Mouse (Mus musculus) embryonic facial prominence, embryonic 11.5 days (tissue): ENCODE results near the gene Med12l. TPM values are rescaled to one million over a fixed set of nuclear protein-coding genes. Genes with fewer than 3 reads are reported as not detected.
A peak's percentile ranks its signal among the peaks of the same experiment; 100 is the strongest.

Experiments used
- ATAC-seq: fragments of 200-750 bp; cut with Nextera tagmentation; replicated peaks from 2 replicates; pipeline ENCODE4 v1.8.0; 2017; ENCODE audit warnings: low read depth; ENCODE audit not compliant: insufficient number of reproducible peaks, low FRiP score, low TSS enrichment
- DNase-seq: peaks from one replicate; pipeline ENCODE4 v3.0.0-alpha.2; 2015; ENCODE audit warnings: low spot score
- H3K27ac ChIP-seq: fragments of 300-500 bp; sonication (generic); replicated peaks from 2 replicates; pipeline ENCODE4 v1.5.1; 2014; ENCODE audit warnings: mild to moderate bottlenecking, low read depth, low read length, control low read depth
- H3K27me3 ChIP-seq: fragments of 300-500 bp; sonication (generic); 2 replicates; pipeline ENCODE4 v1.6.1; 2014; ENCODE audit warnings: mild to moderate bottlenecking, low read length, moderate library complexity, mixed read lengths; ENCODE audit not compliant: control insufficient read depth, insufficient read depth
- H3K36me3 ChIP-seq: fragments of 300-500 bp; sonication (generic); replicated peaks from 2 replicates; pipeline ENCODE4 v1.6.1; 2014; ENCODE audit warnings: low read depth, mild to moderate bottlenecking, low read length, moderate library complexity, mixed read lengths; ENCODE audit not compliant: control insufficient read depth, insufficient read depth
- H3K4me1 ChIP-seq: fragments of 300-500 bp; sonication (generic); 2 replicates; pipeline ENCODE4 v1.6.1; 2014; ENCODE audit warnings: low read length, mixed read lengths; ENCODE audit not compliant: control insufficient read depth, insufficient read depth
- H3K4me2 ChIP-seq: fragments of 300-500 bp; sonication (generic); 2 replicates; pipeline ENCODE4 v1.6.1; 2014; ENCODE audit warnings: low read depth, mild to moderate bottlenecking, control low read depth, low read length, moderate library complexity
- H3K4me3 ChIP-seq: fragments of 300-500 bp; sonication (generic); 2 replicates; pipeline ENCODE4 v1.5.1; 2014; ENCODE audit warnings: low read depth, low read length, control low read depth
- H3K9ac ChIP-seq: fragments of 300-500 bp; sonication (generic); replicated peaks from 2 replicates; pipeline ENCODE4 v1.6.1; 2014; ENCODE audit warnings: mild to moderate bottlenecking, control low read depth, low read length
- H3K9me3 ChIP-seq: fragments of 300-500 bp; sonication (generic); replicated peaks from 2 replicates; pipeline ENCODE4 v1.6.1; 2016; ENCODE audit warnings: mild to moderate bottlenecking, low read length, inconsistent platforms, mixed read lengths; ENCODE audit not compliant: control insufficient read depth
- WGBS: fragments of 180-500 bp; shearing (Covaris S2); extraction: QIAGEN DNeasy Blood & Tissue Kit; methylation state at CpG from one replicate; pipeline ENCODE4 v1.1.7; 2014; 5-methylcytosine and 5-hydroxymethylcytosine counted together
- polyA plus RNA-seq: library from polyadenylated mRNA; unstranded; fragments of >200 nt; fragmentation: Nextera tagmentation; extraction: Ambion mirVana; gene quantifications from 2 replicates; pipeline ENCODE4 v1.2.1, GENCODE M21; 2014

Gene Med12l
- polyA plus RNA-seq = 2.2 and 2.7 TPM in 2 replicates

DNA sequence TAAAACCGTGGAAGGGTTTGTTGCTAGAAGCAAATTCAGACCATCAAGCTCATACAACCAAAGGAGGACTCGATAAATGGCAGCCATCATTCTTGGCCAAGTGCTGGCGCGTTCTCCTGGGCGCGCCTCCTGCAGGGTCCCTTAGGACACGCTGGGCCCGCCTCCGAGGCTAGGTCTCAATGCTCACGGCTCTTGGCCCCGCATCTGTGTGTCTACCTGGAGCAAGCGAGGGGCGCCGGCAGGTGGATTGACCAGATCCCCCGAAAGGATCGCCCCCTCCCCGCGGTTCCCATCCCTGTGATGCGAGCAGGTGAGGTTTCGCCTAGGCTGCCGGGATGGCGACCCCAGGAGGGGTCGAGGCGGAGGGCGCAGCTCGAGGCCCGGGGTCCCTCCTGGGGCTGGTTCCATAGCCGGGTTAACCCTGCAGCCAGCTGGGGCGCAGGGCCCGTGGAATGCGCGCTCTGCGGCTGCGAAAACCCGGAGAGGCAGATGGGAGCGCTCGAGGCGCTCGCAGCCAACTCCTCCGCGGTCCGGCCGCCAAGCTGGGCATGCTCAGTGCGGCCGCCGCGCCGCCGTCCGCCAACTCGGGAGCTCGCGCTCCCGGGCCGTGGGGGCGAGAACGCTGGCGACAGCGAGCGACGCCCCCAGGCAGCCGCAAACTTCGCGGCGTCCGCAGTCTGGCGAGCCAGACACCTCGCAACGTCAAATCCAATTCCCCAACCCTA is at the start of gene Med12l:
TSS of gene Med12l (plus strand) at position 555 of the 725 bp plus-strand sequence.
- peak within 1 kb of the TSS; percentile 97 for H3K4me2 ChIP-seq
- peak within 1 kb of the TSS; percentile 70 for H3K9ac ChIP-seq
- H3K27me3 ChIP-seq = 0 out of 2 replicates have a peak, but pooled peaks cover 4% of the 10 kb centered on the region
- H3K27ac ChIP-seq = peak within 1 kb of the TSS; percentile 88
- peak within 1 kb of the TSS; percentile 73 for H3K4me3 ChIP-seq
- ATAC-seq (peak; percentile 76), DNase-seq (peak; percentile 77)
- H3K4me1 ChIP-seq = peaks cover 2% of the 10 kb centered on the region; the same call in 1 of the 2 replicates
- no peaks in the 10 kb centered on the region for H3K9me3 ChIP-seq
- H3K36me3 ChIP-seq = no peaks in the 10 kb centered on the region
- under 1% methylated on average over 68 of the region's 69 CpGs for WGBS

GRCm38 (mm10) chr3:58961166-58961565 is 44.5 kb upstream of the Med12l start:
- H3K4me1 ChIP-seq = no peaks in the 10 kb centered on the region
- H3K9ac ChIP-seq = no peak overlapping the region
- H3K27me3 ChIP-seq = no peaks in the 10 kb centered on the region
- 84% methylated on average over 1 of the region's 1 CpGs for WGBS
- ATAC-seq (no peak), DNase-seq (no peak)
- no peaks in the 10 kb centered on the region for H3K36me3 ChIP-seq
- no peak overlapping the region for H3K4me2 ChIP-seq
- H3K9me3 ChIP-seq = no peaks in the 10 kb centered on the region
- no peak overlapping the region for H3K4me3 ChIP-seq
- H3K27ac ChIP-seq = no peak overlapping the region

- Histone ChIP-seq H3K27me3 (no peaks in the 10 kb centered on the region), H3K4me2 (no peak overlapping the region), H3K4me3 (no peak overlapping the region), H3K9ac (no peak overlapping the region), H3K36me3 (no peaks in the 10 kb centered on the region), H3K27ac (no peak overlapping the region), H3K4me1 (no peaks in the 10 kb centered on the region), H3K9me3 (no peaks in the 10 kb centered on the region)
- 76% methylated on average over 1 of the region's 1 CpGs for WGBS
- DNase-seq (no peak), ATAC-seq (no peak)
Measured at GRCm38 (mm10) chr3:58977413-58977812, 28.2 kb upstream of the Med12l start.

- Histone ChIP-seq H3K27me3 (no peaks in the 10 kb centered on the region), H3K27ac (no peak overlapping the region), H3K4me3 (no peak overlapping the region), H3K9ac (no peak overlapping the region), H3K4me2 (no peak overlapping the region), H3K4me1 (no peaks in the 10 kb centered on the region), H3K9me3 (no peaks in the 10 kb centered on the region), H3K36me3 (no peaks in the 10 kb centered on the region)
- DNase-seq (no peak), ATAC-seq (no peak)
- WGBS = 83% methylated on average over 7 of the region's 7 CpGs
Measured at GRCm38 (mm10) chr3:58977906-58978622, 27.6 kb upstream of the Med12l start.

- Histone ChIP-seq H3K4me3 (no peak overlapping the region), H3K9me3 (no peaks in the 10 kb centered on the region), H3K36me3 (no peaks in the 10 kb centered on the region), H3K27me3 (no peaks in the 10 kb centered on the region), H3K4me2 (no peak overlapping the region), H3K9ac (no peak overlapping the region), H3K4me1 (no peaks in the 10 kb centered on the region), H3K27ac (no peak overlapping the region)
- ATAC-seq (no peak), DNase-seq (no peak)
- 62% methylated on average over 4 of the region's 4 CpGs for WGBS
Measured at GRCm38 (mm10) chr3:58980579-58980978, 25.0 kb upstream of the Med12l start.

DNA sequence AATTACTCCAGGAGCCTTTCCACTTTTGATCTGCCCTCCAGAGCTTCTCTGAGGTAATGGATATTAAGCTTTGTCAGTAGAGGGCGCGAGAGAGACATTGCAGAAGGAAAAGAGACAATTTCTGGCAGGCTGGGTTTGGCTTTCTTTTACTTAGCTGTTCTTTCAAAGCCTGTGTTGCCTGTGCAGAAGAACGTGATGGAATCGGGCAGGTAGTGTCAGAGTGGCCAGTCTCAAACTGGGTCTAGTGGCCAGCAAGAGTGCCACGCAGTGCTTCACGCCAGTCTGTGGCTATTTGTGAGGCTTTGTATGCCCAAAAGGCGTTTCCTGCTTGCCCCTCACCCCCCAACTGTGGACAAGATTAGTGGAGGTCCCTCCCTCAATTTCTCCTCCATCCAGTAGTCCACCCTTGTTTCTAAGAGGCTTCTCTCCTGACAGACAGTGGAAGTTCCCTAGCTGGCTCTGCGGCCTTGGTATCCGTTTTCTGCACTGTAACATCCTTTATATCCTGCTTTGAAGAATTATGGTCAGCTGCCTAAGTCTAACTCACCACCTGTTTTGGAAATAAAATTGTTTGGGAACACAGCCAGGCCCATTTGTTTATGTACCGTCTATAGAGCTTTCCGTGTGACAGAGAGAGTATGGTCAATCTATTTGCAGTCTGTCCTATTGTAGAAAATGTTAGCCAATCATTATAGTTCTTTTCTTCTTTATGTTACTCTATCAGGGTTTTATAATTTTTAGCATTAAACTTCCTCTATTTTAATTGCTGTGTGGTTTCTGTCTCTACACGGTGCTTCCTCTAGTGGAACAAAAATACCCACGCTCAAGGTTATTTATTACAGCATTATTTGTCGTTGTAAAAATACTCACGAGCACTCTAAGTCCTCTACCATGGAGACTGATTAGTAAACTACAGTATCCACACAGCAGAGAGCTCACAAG is 22.5 kb upstream of the Med12l start:
- no peak overlapping the region for H3K9ac ChIP-seq
- DNase-seq (peak; percentile 88), ATAC-seq (no peak)
- no peaks in the 10 kb centered on the region for H3K4me1 ChIP-seq
- no peaks in the 10 kb centered on the region for H3K36me3 ChIP-seq
- H3K4me2 ChIP-seq = no peak overlapping the region; the same call in 1 of the 2 replicates
- no peaks in the 10 kb centered on the region for H3K27me3 ChIP-seq
- no peak overlapping the region for H3K4me3 ChIP-seq
- no peaks in the 10 kb centered on the region for H3K9me3 ChIP-seq
- 57% methylated on average over 15 of the region's 15 CpGs for WGBS
- no peak overlapping the region for H3K27ac ChIP-seq

GRCm38 (mm10) chr3:58983838-58984598 is 21.6 kb upstream of the Med12l start:
- H3K36me3 ChIP-seq = no peaks in the 10 kb centered on the region
- no peaks in the 10 kb centered on the region for H3K9me3 ChIP-seq
- WGBS = 82% methylated on average over 15 of the region's 15 CpGs
- H3K4me3 ChIP-seq = no peak overlapping the region
- no peak overlapping the region for H3K4me2 ChIP-seq
- H3K9ac ChIP-seq = no peak overlapping the region
- no peak for DNase-seq
- H3K4me1 ChIP-seq = no peaks in the 10 kb centered on the region
- ATAC-seq = no peak
- H3K27me3 ChIP-seq = no peaks in the 10 kb centered on the region
- H3K27ac ChIP-seq = no peak overlapping the region
